Mouse (Mus musculus) embryonic facial prominence, embryonic 11.5 days (tissue): ENCODE results near the gene Zfp710. TPM values are rescaled to one million over a fixed set of nuclear protein-coding genes. Genes with fewer than 3 reads are reported as not detected.

Experiments
- ATAC-seq: fragments of 200-750 bp; cut with Nextera tagmentation; replicated peaks from 2 replicates; pipeline ENCODE4 v1.8.0; 2017; ENCODE audit warnings: low read depth; ENCODE audit not compliant: insufficient number of reproducible peaks, low FRiP score, low TSS enrichment
- DNase-seq: peaks from one replicate; pipeline ENCODE4 v3.0.0-alpha.2; 2015; ENCODE audit warnings: low spot score
- H3K27ac ChIP-seq: fragments of 300-500 bp; sonication (generic); replicated peaks from 2 replicates; pipeline ENCODE4 v1.5.1; 2014; ENCODE audit warnings: mild to moderate bottlenecking, low read depth, low read length, control low read depth
- H3K27me3 ChIP-seq: fragments of 300-500 bp; sonication (generic); 2 replicates; pipeline ENCODE4 v1.6.1; 2014; ENCODE audit warnings: mild to moderate bottlenecking, low read length, moderate library complexity, mixed read lengths; ENCODE audit not compliant: control insufficient read depth, insufficient read depth
- H3K36me3 ChIP-seq: fragments of 300-500 bp; sonication (generic); replicated peaks from 2 replicates; pipeline ENCODE4 v1.6.1; 2014; ENCODE audit warnings: low read depth, mild to moderate bottlenecking, low read length, moderate library complexity, mixed read lengths; ENCODE audit not compliant: control insufficient read depth, insufficient read depth
- H3K4me1 ChIP-seq: fragments of 300-500 bp; sonication (generic); 2 replicates; pipeline ENCODE4 v1.6.1; 2014; ENCODE audit warnings: low read length, mixed read lengths; ENCODE audit not compliant: control insufficient read depth, insufficient read depth
- H3K4me2 ChIP-seq: fragments of 300-500 bp; sonication (generic); 2 replicates; pipeline ENCODE4 v1.6.1; 2014; ENCODE audit warnings: low read depth, mild to moderate bottlenecking, control low read depth, low read length, moderate library complexity
- H3K4me3 ChIP-seq: fragments of 300-500 bp; sonication (generic); 2 replicates; pipeline ENCODE4 v1.5.1; 2014; ENCODE audit warnings: low read depth, low read length, control low read depth
- H3K9ac ChIP-seq: fragments of 300-500 bp; sonication (generic); replicated peaks from 2 replicates; pipeline ENCODE4 v1.6.1; 2014; ENCODE audit warnings: mild to moderate bottlenecking, control low read depth, low read length
- H3K9me3 ChIP-seq: fragments of 300-500 bp; sonication (generic); replicated peaks from 2 replicates; pipeline ENCODE4 v1.6.1; 2016; ENCODE audit warnings: mild to moderate bottlenecking, low read length, inconsistent platforms, mixed read lengths; ENCODE audit not compliant: control insufficient read depth
- WGBS: fragments of 180-500 bp; shearing (Covaris S2); extraction: QIAGEN DNeasy Blood & Tissue Kit; methylation state at CpG from one replicate; pipeline ENCODE4 v1.1.7; 2014; 5-methylcytosine and 5-hydroxymethylcytosine counted together
- polyA plus RNA-seq: library from polyadenylated mRNA; unstranded; fragments of >200 nt; fragmentation: Nextera tagmentation; extraction: Ambion mirVana; gene quantifications from 2 replicates; pipeline ENCODE4 v1.2.1, GENCODE M21; 2014

Gene Zfp710
- polyA plus RNA-seq, 1 experiment from 2014 or later, result 16.4 TPM

DNA sequence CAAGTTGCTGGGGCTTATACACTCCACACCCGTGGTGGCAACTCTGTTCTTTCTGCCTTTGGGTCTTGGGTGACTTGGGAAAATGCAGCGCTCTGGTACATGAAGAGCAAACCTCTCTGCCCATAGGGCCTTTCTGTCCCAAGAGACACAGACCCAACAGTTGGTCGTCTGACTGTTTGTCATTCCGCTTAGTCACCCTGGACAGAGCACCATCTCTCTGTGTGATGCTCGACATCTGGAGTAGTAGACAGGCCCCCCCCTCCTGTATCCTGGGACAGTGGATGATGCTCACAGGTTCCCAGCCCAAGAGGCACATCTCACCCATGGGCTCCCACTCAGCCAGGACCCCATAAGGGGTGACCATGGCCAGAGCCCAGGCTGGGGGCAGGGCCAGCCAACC is 38.6 kb downstream of the Zfp710 start:
- no peaks in the 10 kb centered on the region for H3K27me3 ChIP-seq
- H3K27ac ChIP-seq, result no peak overlapping the region
- ATAC-seq (no peak), DNase-seq (no peak)
- 72% methylated on average over 5 of the region's 5 CpGs for WGBS
- no peaks in the 10 kb centered on the region for H3K9me3 ChIP-seq
- H3K4me2 ChIP-seq, result no peak overlapping the region
- peaks cover 5% of the 10 kb centered on the region; the same call in 1 of the 2 replicates for H3K4me1 ChIP-seq
- no peak overlapping the region for H3K4me3 ChIP-seq
- no peaks in the 10 kb centered on the region for H3K36me3 ChIP-seq
- no peak overlapping the region for H3K9ac ChIP-seq

DNA sequence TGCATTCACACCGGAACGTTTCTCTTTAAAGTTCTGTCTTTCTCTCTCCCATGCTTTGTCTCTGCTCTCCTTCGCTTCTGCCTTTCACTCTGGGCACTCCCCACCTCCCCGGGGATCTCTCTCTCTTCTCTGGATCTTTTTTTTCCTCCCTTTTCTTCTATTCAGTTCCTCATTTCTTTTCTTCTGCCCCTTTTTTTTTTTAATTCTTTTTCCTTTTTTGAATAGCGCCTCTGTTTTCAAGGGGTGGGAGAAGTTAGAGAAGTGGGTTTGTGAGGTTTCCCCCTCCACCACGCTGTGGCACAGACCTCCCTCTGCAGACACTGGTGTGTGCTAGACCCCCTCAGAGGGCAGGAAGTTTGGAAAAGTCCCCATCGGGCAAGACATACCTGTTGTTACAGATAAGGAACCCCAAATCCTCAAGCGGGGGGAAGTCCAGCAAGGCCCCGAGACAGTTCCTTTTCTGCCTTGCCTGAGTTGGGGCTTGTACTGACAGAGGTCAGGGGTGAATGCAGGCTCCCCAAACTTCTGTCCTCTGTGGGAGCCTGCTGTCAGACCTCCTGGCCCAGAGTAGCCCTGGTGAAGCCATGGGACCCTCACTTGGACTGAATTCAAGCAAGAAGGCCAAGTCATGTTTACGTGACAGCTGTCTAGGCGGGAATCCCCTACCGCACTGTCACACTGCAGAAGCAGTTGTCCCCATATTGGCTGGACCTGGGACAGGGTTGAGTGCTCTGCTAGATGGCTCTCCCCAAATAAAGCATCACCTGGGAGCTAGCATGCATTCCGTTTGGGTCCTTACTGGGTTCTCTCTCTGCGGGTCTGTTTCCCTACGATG is 39.5 kb downstream of the Zfp710 start:
- H3K9ac ChIP-seq, result no peak overlapping the region
- no peak for ATAC-seq
- 72% methylated on average over 15 of the region's 15 CpGs for WGBS

DNA sequence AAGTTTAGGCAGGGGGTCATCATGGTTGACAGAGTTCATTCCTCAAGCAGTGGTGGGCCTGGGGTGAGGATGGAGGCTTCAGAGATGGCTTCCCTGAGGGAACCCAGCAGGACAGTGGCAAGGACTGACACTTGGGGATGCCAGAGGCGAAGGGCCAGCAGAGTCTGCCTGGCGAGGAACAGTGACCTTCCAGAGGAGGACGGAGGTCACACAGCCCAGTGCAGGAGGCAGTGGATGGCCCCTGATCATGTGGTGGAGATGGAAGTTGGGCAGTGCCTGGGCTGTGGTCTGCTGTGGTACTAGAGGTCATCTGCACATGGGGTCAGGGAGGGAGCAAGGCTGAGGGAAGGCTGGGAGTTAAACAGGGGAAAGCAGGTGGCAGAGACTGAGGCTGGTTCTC is 40.6 kb downstream of the Zfp710 start:
- Histone ChIP-seq H3K4me3 (no peak overlapping the region), H3K27me3 (no peaks in the 10 kb centered on the region), H3K9me3 (no peaks in the 10 kb centered on the region), H3K4me1 (peaks cover 6% of the 10 kb centered on the region), H3K27ac (no peak overlapping the region), H3K4me2 (no peak overlapping the region), H3K36me3 (no peaks in the 10 kb centered on the region), H3K9ac (no peak overlapping the region)
- DNase-seq (no peak), ATAC-seq (no peak)
- 76% methylated on average over 3 of the region's 3 CpGs for WGBS

More for the DNA sequence above, 39.5 kb downstream of the Zfp710 start:
- no peaks in the 10 kb centered on the region for H3K36me3 ChIP-seq
- no peaks in the 10 kb centered on the region; the same call in 1 of the 2 replicates for H3K4me1 ChIP-seq
- H3K4me3 ChIP-seq, result no peak overlapping the region
- DNase-seq, result no peak
- no peak overlapping the region for H3K4me2 ChIP-seq
- H3K27me3 ChIP-seq, result no peaks in the 10 kb centered on the region
- no peak overlapping the region for H3K27ac ChIP-seq
- H3K9me3 ChIP-seq, result no peaks in the 10 kb centered on the region

DNA sequence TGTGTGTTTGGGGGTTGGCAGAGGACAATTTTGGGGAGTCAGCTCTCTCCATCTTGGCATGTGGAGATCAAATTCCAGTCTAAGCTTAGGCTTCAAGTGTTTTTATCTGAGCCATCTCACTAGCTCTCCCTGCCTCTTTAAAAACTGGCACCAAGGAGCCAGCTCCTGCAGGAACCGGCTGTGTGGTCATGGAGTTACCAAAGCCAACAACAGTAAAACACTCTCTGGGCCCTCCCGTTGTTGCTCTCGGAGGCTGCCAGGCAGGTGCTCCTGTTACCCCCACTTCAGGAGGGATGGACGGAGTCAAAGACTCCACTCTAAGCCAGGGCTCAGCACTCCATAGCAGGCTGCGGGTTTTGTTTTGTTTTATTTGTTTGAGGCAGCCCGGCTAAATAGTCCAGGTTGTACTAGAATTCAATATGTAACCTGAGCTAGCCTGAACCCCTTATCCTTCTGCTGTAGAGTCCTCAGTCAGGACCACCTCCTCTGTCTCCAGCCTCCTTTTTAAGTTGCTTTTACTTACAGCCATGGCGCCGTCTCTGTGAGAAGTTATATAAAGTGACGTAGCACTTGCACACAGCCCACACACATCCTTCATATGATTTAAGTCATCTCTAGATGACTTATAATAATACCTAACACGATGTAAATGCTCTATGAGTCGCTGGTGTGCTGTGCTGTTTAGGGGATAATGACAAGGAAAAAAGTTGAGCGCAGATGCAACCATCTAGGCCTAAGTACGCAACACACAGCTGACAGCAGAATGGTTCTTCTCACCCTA is 42.3 kb downstream of the Zfp710 start:
- no peak overlapping the region for H3K27ac ChIP-seq
- 75% methylated on average over 13 of the region's 13 CpGs for WGBS
- no peaks in the 10 kb centered on the region for H3K27me3 ChIP-seq
- DNase-seq (no peak), ATAC-seq (no peak)
- no peak overlapping the region for H3K9ac ChIP-seq
- H3K36me3 ChIP-seq, result no peaks in the 10 kb centered on the region
- H3K4me3 ChIP-seq, result no peak overlapping the region
- H3K9me3 ChIP-seq, result no peaks in the 10 kb centered on the region
- H3K4me1 ChIP-seq, result peaks cover 6% of the 10 kb centered on the region
- no peak overlapping the region for H3K4me2 ChIP-seq

DNA sequence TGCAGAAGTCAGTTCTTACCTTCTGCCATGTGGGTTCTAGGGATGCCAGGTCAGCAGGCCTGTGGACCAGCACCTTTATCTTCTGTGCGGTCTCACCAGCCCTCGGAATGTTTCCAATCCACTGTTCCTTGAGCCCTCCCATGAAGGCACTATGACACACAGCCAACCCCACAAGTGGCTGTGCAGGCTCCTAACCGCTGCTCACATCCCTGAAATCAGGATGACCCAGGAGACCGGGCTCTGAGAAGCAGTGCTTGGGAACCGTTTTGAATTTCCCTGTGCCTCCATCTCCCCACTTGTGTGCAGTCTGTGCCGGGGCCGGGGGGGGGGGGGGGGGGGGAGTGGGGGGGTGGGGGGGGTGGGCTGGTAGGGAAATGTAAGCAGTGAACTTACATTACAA is 43.7 kb downstream of the Zfp710 start:
- Histone ChIP-seq H3K27me3 (no peaks in the 10 kb centered on the region), H3K4me2 (no peak overlapping the region), H3K4me3 (no peak overlapping the region), H3K36me3 (no peaks in the 10 kb centered on the region), H3K9me3 (no peaks in the 10 kb centered on the region), H3K27ac (no peak overlapping the region), H3K9ac (no peak overlapping the region), H3K4me1 (peaks cover 6% of the 10 kb centered on the region)
- no peak for ATAC-seq
- WGBS, result 52% methylated on average over 6 of the region's 7 CpGs
- DNase-seq, result no peak

DNA sequence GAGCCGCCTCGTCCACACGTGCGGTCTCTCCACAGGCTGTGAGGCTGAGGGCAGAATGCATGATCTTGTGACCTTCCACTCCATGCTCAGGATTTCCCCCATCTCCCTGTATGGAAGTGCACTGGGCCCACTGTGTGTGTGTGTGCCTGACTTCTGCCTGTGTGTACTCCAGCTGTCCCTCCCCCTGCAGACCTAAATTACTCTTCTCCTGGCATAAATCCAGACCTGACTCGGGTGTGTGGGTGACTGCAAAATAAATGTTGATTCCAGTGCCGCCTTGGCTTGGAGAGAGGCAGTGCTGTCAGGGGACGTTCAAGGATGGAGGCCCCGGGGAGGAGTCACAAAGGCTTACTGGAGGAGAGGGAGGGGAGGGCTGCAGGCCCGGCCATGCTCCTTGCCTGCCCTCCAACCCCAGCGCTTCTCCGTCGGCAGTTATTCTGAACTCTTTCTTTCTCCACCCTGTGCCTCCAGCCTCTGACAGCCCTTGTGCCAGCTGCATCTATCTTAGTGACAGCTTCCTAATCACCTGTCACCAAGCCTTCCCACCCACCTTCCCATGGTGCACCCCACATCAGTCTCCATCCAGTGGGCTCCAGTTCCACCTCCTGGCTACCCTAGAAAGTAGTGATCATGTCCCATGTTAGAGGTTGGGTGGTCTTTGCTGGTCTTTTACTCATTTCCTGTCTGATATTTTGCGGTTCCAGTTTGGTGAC is 45.2 kb downstream of the Zfp710 start:
- peak overlapping the region; percentile 3; the same call in 1 of the 2 replicates for H3K9ac ChIP-seq

DNA sequence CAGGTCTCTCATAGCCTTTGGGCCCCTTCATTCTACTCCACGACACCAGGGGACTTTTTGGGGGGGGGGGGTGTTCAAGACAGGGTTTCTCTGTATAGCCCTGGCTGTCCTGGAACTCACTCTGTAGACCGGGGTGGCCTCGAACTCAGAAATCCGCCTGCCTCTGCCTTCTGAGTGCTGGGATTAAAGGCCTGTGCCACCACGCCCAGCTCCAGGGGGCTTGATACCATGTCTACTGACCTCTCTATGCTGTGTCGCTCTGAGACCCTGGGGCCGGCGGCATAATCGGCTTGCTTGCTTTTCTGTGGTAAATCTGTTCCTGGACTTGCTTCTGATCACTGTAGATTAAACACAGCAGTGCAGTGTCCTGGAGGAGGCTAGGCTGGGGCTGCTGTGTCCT is 46.6 kb downstream of the Zfp710 start:
- Histone ChIP-seq H3K36me3 (no peaks in the 10 kb centered on the region), H3K4me2 (no peak overlapping the region), H3K27me3 (no peaks in the 10 kb centered on the region), H3K4me3 (no peak overlapping the region), H3K27ac (no peak overlapping the region), H3K4me1 (peaks cover 6% of the 10 kb centered on the region), H3K9ac (no peak overlapping the region), H3K9me3 (no peaks in the 10 kb centered on the region)
- DNase-seq (no peak), ATAC-seq (no peak)
- WGBS, result 80% methylated on average over 9 of the region's 9 CpGs

More for the DNA sequence above, 45.2 kb downstream of the Zfp710 start:
- Histone ChIP-seq H3K27me3 (no peaks in the 10 kb centered on the region), H3K36me3 (no peaks in the 10 kb centered on the region), H3K27ac (0 out of 2 replicates have a peak overlapping the region, but pooled peaks have one; percentile 35), H3K4me1 (peaks cover 6% of the 10 kb centered on the region), H3K4me3 (no peak overlapping the region), H3K4me2 (no peak overlapping the region), H3K9me3 (no peaks in the 10 kb centered on the region)
- no peak for DNase-seq
- peak; percentile 30; the same call in 1 of the 2 replicates for ATAC-seq
- WGBS, result 21% methylated on average over 13 of the region's 13 CpGs
